Mouse (Mus musculus) adrenal gland, postnatal 10 days (tissue): Measurements from ENCODE around the gene Gm2007. TPM values are rescaled to one million over a fixed set of nuclear protein-coding genes. Genes with fewer than 3 reads are reported as not detected.
"Not testable (repeated sequence)": the region's sequence is repeated elsewhere in the genome, so short reads cannot be mapped to it uniquely, and the experiment has no call there.

Source experiments
- DNase-seq: peaks from one replicate; pipeline ENCODE4 v3.0.0; 2021; ENCODE audit warnings: mixed read lengths
- long read RNA-seq, 2 experiments: library from polyadenylated mRNA; stranded (forward); transcript quantifications; one replicate each; pipeline ENCODE4 v2.0.0; 2021
- total RNA-seq, 2 experiments: library from RNA; stranded (reverse); gene quantifications; 2 replicates each; pipeline ENCODE4 v1.2.3; 2021

Gene Gm2007
- 1 to 10 TPM in 1 of 2 experiments, not detected in 1; 3.9 TPM for total RNA-seq
- long read RNA-seq, experiment 1, partial matches to known transcripts: 0 of 2 reads
- long read RNA-seq, experiment 1, other reads (novel, unspliced or antisense): 2 of 2 reads
- long read RNA-seq, experiment 2, partial matches to known transcripts: 0 of 2 reads
- long read RNA-seq, experiment 2, other reads (novel, unspliced or antisense): 2 of 2 reads

- DNase-seq: not testable (repeated sequence)
These were observed at the start of gene Gm2007 for GRCm38 (mm10) chr2:175741237-175741636. Gene Gm2007 (plus strand): TSS chr2:175741537.

GRCm38 (mm10) chr2:175703546-175703945, 37.8 kb upstream of the Gm2007 start, which contains the start of gene Zfp969:
Gene Zfp969 (minus strand): TSS chr2:175703646.
- DNase-seq: not testable (repeated sequence)

- not testable (repeated sequence) for DNase-seq
These were observed 59.7 kb downstream of the Gm2007 start, which contains the start of gene Gm14288 for GRCm38 (mm10) chr2:175800993-175801392. Gene Gm14288 (minus strand): TSS chr2:175801093.

Other genes with a start within 250 kb of the Gm2007 start
- 1 to 10 TPM in 1 of 2 experiments, not detected in 1; 3.9 TPM for gene Gm11007, start 97.6 kb upstream of the Gm2007 start, total RNA-seq
- gene Zfp969, start 37.9 kb upstream of the Gm2007 start, total RNA-seq: 1 to 10 TPM in 1 of 2 experiments, not detected in 1; 2.7 TPM
- gene Gm14288, start 59.6 kb downstream of the Gm2007 start, total RNA-seq: 1 to 10 TPM; 4.5 to 8.9 TPM
- 10 to 100 TPM; 21.4 to 25.6 TPM for gene Gm6710, start 127.7 kb downstream of the Gm2007 start, total RNA-seq
- 1 to 10 TPM; 5.7 to 8.3 TPM for gene Zfp966, start 189.6 kb downstream of the Gm2007 start, total RNA-seq
- gene Gm2026, start 223.8 kb downstream of the Gm2007 start, total RNA-seq: 10 to 100 TPM; 19.5 to 26.5 TPM